Mouse (Mus musculus): ENCODE results near the gene Arhgap20.

- TF ChIP-seq POLR2A (IDR thresholded peaks at IDR 0.05; ENCODE audit: borderline replicate concordance, low read depth, low read length) = no peak
- no peak for TF ChIP-seq CTCF (IDR thresholded peaks at IDR 0.05; ENCODE audit: low read depth, low read length)
Measured at GRCm38 (mm10) chr9:51845796-51846195, 80.7 kb downstream of the Arhgap20 start.
